Mouse (Mus musculus): Measurements from ENCODE around the gene Id1. TPM values are rescaled to one million over a fixed set of nuclear protein-coding genes. Genes with fewer than 3 reads are reported as not detected.
A peak's percentile ranks its signal among the peaks of the same experiment; 100 is the strongest.

Id1 gene
- total RNA-seq, 2 experiments from 2014 or later = 20.6 to 24.5 TPM

GRCm38 (mm10) chr2:152739031-152739841 lies 3.2 kb downstream of the Id1 start:
- intact Hi-C loops (cut with DNase I) = loop anchor here (5.0 kb wide), 1 partner anchor 42 kb away; no protein-coding TSS in a partner anchor
- peak in 1 of 2 experiments; percentile 92 for DNase-seq (ENCODE audit: extremely low spot score in 1 of 2, low spot score in 2 of 2)

GRCm38 (mm10) chr2:152739842-152740260 lies 3.8 kb downstream of the Id1 start:
- intact Hi-C loops (cut with DNase I) = loop anchor here (5.0 kb wide), 1 partner anchor 43 kb away; no protein-coding TSS in a partner anchor
- DNase-seq (ENCODE audit: extremely low spot score in 1 of 2, low spot score in 2 of 2) = no peak

GRCm38 (mm10) chr2:152740490-152740889 lies 4.4 kb downstream of the Id1 start:
- DNase-seq (ENCODE audit: extremely low spot score in 1 of 2, low spot score in 2 of 2) = no peak
- intact Hi-C loops (cut with DNase I) = no loop called here

- intact Hi-C loops (cut with DNase I) = no loop called here
- peak in 1 of 2 experiments; percentile 85 for DNase-seq (ENCODE audit: extremely low spot score in 1 of 2, low spot score in 2 of 2)
These were observed 5.3 kb downstream of the Id1 start for GRCm38 (mm10) chr2:152741153-152742041.

GRCm38 (mm10) chr2:152742435-152742834 lies 6.4 kb downstream of the Id1 start:
- peak in 1 of 2 experiments; percentile 78 for DNase-seq (ENCODE audit: extremely low spot score in 1 of 2, low spot score in 2 of 2)

GRCm38 (mm10) chr2:152753944-152754711 lies 18.1 kb downstream of the Id1 start, which contains the start of gene Cox4i2:
Cox4i2 (plus strand) TSS chr2:152754173.
- DNase-seq (ENCODE audit: extremely low spot score in 1 of 2, low spot score in 2 of 2) = peak in 1 of 2 experiments; percentile 70
- intact Hi-C loops (cut with DNase I) = no loop called here

More at GRCm38 (mm10) chr2:152742435-152742834, 6.4 kb downstream of the Id1 start:
- intact Hi-C loops (cut with DNase I) = no loop called here

- intact Hi-C loops (cut with DNase I) = no loop called here
These were observed 20.7 kb downstream of the Id1 start for GRCm38 (mm10) chr2:152756474-152757393.

GRCm38 (mm10) chr2:152757478-152757877 lies 21.4 kb downstream of the Id1 start:
- DNase-seq (ENCODE audit: extremely low spot score in 1 of 2, low spot score in 2 of 2) = peak in 1 of 2 experiments; percentile 15
- intact Hi-C loops (cut with DNase I) = no loop called here

More at GRCm38 (mm10) chr2:152756474-152757393, 20.7 kb downstream of the Id1 start:
- peak in 1 of 2 experiments; percentile 26 for DNase-seq (ENCODE audit: extremely low spot score in 1 of 2, low spot score in 2 of 2)

- intact Hi-C loops (cut with DNase I) = no loop called here
- peak in 1 of 2 experiments; percentile 10 for DNase-seq (ENCODE audit: extremely low spot score in 1 of 2, low spot score in 2 of 2)
These were observed 22.3 kb downstream of the Id1 start for GRCm38 (mm10) chr2:152758351-152758750.

- intact Hi-C loops (cut with DNase I) = no loop called here
- DNase-seq (ENCODE audit: extremely low spot score in 1 of 2, low spot score in 2 of 2) = peak in 1 of 2 experiments; percentile 14
These were observed 27.3 kb downstream of the Id1 start for GRCm38 (mm10) chr2:152763310-152763709.

GRCm38 (mm10) chr2:152764172-152765044 lies 28.4 kb downstream of the Id1 start:
- DNase-seq (ENCODE audit: extremely low spot score in 1 of 2, low spot score in 2 of 2) = peak in 1 of 2 experiments; percentile 22
- intact Hi-C loops (cut with DNase I) = no loop called here

GRCm38 (mm10) chr2:152765045-152765674 lies 29.1 kb downstream of the Id1 start:
- intact Hi-C loops (cut with DNase I) = no loop called here
- DNase-seq (ENCODE audit: extremely low spot score in 1 of 2, low spot score in 2 of 2) = no peak

- DNase-seq (ENCODE audit: extremely low spot score in 1 of 2, low spot score in 2 of 2) = peak; percentile 69 to 90
- intact Hi-C loops (cut with DNase I) = loop anchor here (2.0 kb wide), 2 partner anchors 64 to 70 kb away; partner anchors contain the start of gene Bcl2l1
These were observed 30.5 kb downstream of the Id1 start for GRCm38 (mm10) chr2:152766387-152767123.

GRCm38 (mm10) chr2:152767618-152768271 lies 31.7 kb downstream of the Id1 start:
- DNase-seq (ENCODE audit: extremely low spot score in 1 of 2, low spot score in 2 of 2) = peak in 1 of 2 experiments; percentile 43
- intact Hi-C loops (cut with DNase I) = loop anchor here (2.0 kb wide), 2 partner anchors 63 to 71 kb away; partner anchors contain the start of gene Bcl2l1

GRCm38 (mm10) chr2:152769677-152770076 lies 33.6 kb downstream of the Id1 start:
- no peak for DNase-seq (ENCODE audit: extremely low spot score in 1 of 2, low spot score in 2 of 2)
- intact Hi-C loops (cut with DNase I) = no loop called here
